Mouse (Mus musculus) embryonic facial prominence, embryonic 12.5 days (tissue): ENCODE measurements around the gene Cerk. TPM values are rescaled to one million over a fixed set of nuclear protein-coding genes. Genes with fewer than 3 reads are reported as not detected.

Source experiments
- ATAC-seq: fragments of 200-750 bp; cut with Nextera tagmentation; 2 replicates; pipeline ENCODE4 v1.8.0; 2017; ENCODE audit not compliant: insufficient number of reproducible peaks, insufficient read depth, low FRiP score, low TSS enrichment
- H3K27ac ChIP-seq: fragments of 300-500 bp; sonication (generic); 2 replicates; pipeline ENCODE4 v1.5.1; 2016; ENCODE audit warnings: mild to moderate bottlenecking
- H3K27me3 ChIP-seq: fragments of 300-500 bp; sonication (generic); 2 replicates; pipeline ENCODE4 v1.6.1; 2016; ENCODE audit warnings: mild to moderate bottlenecking, moderate library complexity
- H3K36me3 ChIP-seq: fragments of 300-500 bp; sonication (generic); 2 replicates; pipeline ENCODE4 v1.6.1; 2016; ENCODE audit warnings: mild to moderate bottlenecking
- H3K4me1 ChIP-seq: fragments of 300-500 bp; sonication (generic); 2 replicates; pipeline ENCODE4 v1.6.1; 2016
- H3K4me2 ChIP-seq: fragments of 300-500 bp; sonication (generic); replicated peaks from 2 replicates; pipeline ENCODE4 v1.6.1; 2016; ENCODE audit warnings: mild to moderate bottlenecking, moderate library complexity
- H3K4me3 ChIP-seq: fragments of 300-500 bp; sonication (generic); 2 replicates; pipeline ENCODE4 v1.5.1; 2016; ENCODE audit warnings: mild to moderate bottlenecking
- H3K9ac ChIP-seq: fragments of 300-500 bp; sonication (generic); 2 replicates; pipeline ENCODE4 v1.6.1; 2016; ENCODE audit warnings: mild to moderate bottlenecking, moderate library complexity
- H3K9me3 ChIP-seq: fragments of 300-500 bp; sonication (generic); 2 replicates; pipeline ENCODE4 v1.6.1; 2016; ENCODE audit warnings: mild to moderate bottlenecking, moderate library complexity
- WGBS: fragments of 180-500 bp; shearing (Covaris S2); methylation state at CpG from one replicate; pipeline ENCODE4 v1.1.7; 2016; 5-methylcytosine and 5-hydroxymethylcytosine counted together
- polyA plus RNA-seq: library from polyadenylated mRNA; unstranded; fragments of >200 nt; fragmentation: Nextera tagmentation; extraction: Ambion mirVana; gene quantifications from 2 replicates; pipeline ENCODE4 v1.2.1, GENCODE M21; 2016

The Cerk gene
- polyA plus RNA-seq, 1 experiment from 2014 or later = 20.5 TPM

GRCm38 (mm10) chr15:86122261-86122949 lies 63.5 kb downstream of the Cerk start:
- 0 out of 2 replicates have a peak, but pooled peaks cover 2% of the 10 kb centered on the region for H3K4me1 ChIP-seq
- H3K27me3 ChIP-seq = no peaks in the 10 kb centered on the region
- H3K27ac ChIP-seq = no peak overlapping the region
- H3K4me3 ChIP-seq = no peak overlapping the region
- no peaks in the 10 kb centered on the region for H3K9me3 ChIP-seq
- no peak overlapping the region for H3K4me2 ChIP-seq
- WGBS = 88% methylated on average over 9 of the region's 9 CpGs
- ATAC-seq = no peak
- peaks cover 46% of the 10 kb centered on the region for H3K36me3 ChIP-seq
- H3K9ac ChIP-seq = no peak overlapping the region

GRCm38 (mm10) chr15:86119186-86119585 lies 66.8 kb downstream of the Cerk start:
- no peak for ATAC-seq
- H3K27ac ChIP-seq = no peak overlapping the region
- 90% methylated on average over 7 of the region's 7 CpGs for WGBS
- peaks cover 41% of the 10 kb centered on the region for H3K36me3 ChIP-seq
- no peaks in the 10 kb centered on the region for H3K4me1 ChIP-seq
- no peak overlapping the region for H3K4me2 ChIP-seq
- H3K9ac ChIP-seq = no peak overlapping the region
- no peak overlapping the region for H3K4me3 ChIP-seq
- H3K9me3 ChIP-seq = no peaks in the 10 kb centered on the region
- no peaks in the 10 kb centered on the region for H3K27me3 ChIP-seq

- no peak overlapping the region for H3K4me3 ChIP-seq
- H3K4me2 ChIP-seq = no peak overlapping the region
- H3K27me3 ChIP-seq = no peaks in the 10 kb centered on the region
- H3K9ac ChIP-seq = no peak overlapping the region
- no peak overlapping the region for H3K27ac ChIP-seq
- H3K4me1 ChIP-seq = peaks cover 13% of the 10 kb centered on the region
- 57% methylated on average over 15 of the region's 15 CpGs for whole genome bisulfite sequencing
- H3K9me3 ChIP-seq = no peaks in the 10 kb centered on the region
- peaks cover 30% of the 10 kb centered on the region for H3K36me3 ChIP-seq
- no peak for ATAC-seq
Observed at GRCm38 (mm10) chr15:86117115-86118100, 68.5 kb downstream of the Cerk start.

- Histone ChIP-seq H3K36me3 (peaks cover 21% of the 10 kb centered on the region; the same call in 1 of the 2 replicates), H3K27ac (no peak overlapping the region), H3K27me3 (no peaks in the 10 kb centered on the region), H3K4me3 (no peak overlapping the region), H3K4me1 (peaks cover 15% of the 10 kb centered on the region), H3K4me2 (no peak overlapping the region), H3K9ac (no peak overlapping the region), H3K9me3 (no peaks in the 10 kb centered on the region)
- ATAC-seq = no peak
- 63% methylated on average over 5 of the region's 5 CpGs for WGBS
Observed at GRCm38 (mm10) chr15:86116421-86116820, 69.5 kb downstream of the Cerk start.

GRCm38 (mm10) chr15:86113342-86113710 lies 72.6 kb downstream of the Cerk start:
- no peak overlapping the region for H3K9ac ChIP-seq
- ATAC-seq = no peak
- 0 out of 2 replicates have a peak overlapping the region, but pooled peaks have one; percentile 47 for H3K27ac ChIP-seq
- no peak overlapping the region for H3K4me3 ChIP-seq
- WGBS = 7% methylated on average over 9 of the region's 9 CpGs
- no peaks in the 10 kb centered on the region for H3K9me3 ChIP-seq
- no peaks in the 10 kb centered on the region for H3K27me3 ChIP-seq
- H3K4me2 ChIP-seq = 0 out of 2 replicates have a peak overlapping the region, but pooled peaks have one; percentile 15
- H3K4me1 ChIP-seq = peaks cover 15% of the 10 kb centered on the region
- H3K36me3 ChIP-seq = peaks cover 2% of the 10 kb centered on the region; the same call in 1 of the 2 replicates

- no peak overlapping the region for H3K9ac ChIP-seq
- no peak overlapping the region for H3K4me3 ChIP-seq
- no peak for ATAC-seq
- WGBS = 8% methylated on average over 10 of the region's 10 CpGs
- no peaks in the 10 kb centered on the region for H3K9me3 ChIP-seq
- H3K4me1 ChIP-seq = peaks cover 15% of the 10 kb centered on the region
- H3K36me3 ChIP-seq = no peaks in the 10 kb centered on the region
- H3K4me2 ChIP-seq = no peak overlapping the region
- no peaks in the 10 kb centered on the region for H3K27me3 ChIP-seq
- H3K27ac ChIP-seq = peak overlapping the region; percentile 47; the same call in 1 of the 2 replicates
Observed at GRCm38 (mm10) chr15:86112707-86113341, 73.1 kb downstream of the Cerk start.

- 79% methylated on average over 10 of the region's 10 CpGs for WGBS
- ATAC-seq = no peak
- Histone ChIP-seq H3K9me3 (no peaks in the 10 kb centered on the region), H3K36me3 (no peaks in the 10 kb centered on the region), H3K9ac (no peak overlapping the region), H3K27me3 (no peaks in the 10 kb centered on the region), H3K27ac (no peak overlapping the region), H3K4me1 (peaks cover 15% of the 10 kb centered on the region), H3K4me2 (no peak overlapping the region), H3K4me3 (no peak overlapping the region)
Observed at GRCm38 (mm10) chr15:86110361-86111103, 75.4 kb downstream of the Cerk start.

GRCm38 (mm10) chr15:86109650-86110211 lies 76.2 kb downstream of the Cerk start:
- Histone ChIP-seq H3K4me1 (peaks cover 15% of the 10 kb centered on the region), H3K27ac (no peak overlapping the region), H3K4me3 (no peak overlapping the region), H3K4me2 (no peak overlapping the region), H3K36me3 (no peaks in the 10 kb centered on the region), H3K27me3 (no peaks in the 10 kb centered on the region), H3K9ac (no peak overlapping the region), H3K9me3 (no peaks in the 10 kb centered on the region)
- WGBS = 77% methylated on average over 8 of the region's 8 CpGs
- no peak for ATAC-seq

GRCm38 (mm10) chr15:86109245-86109644 lies 76.7 kb downstream of the Cerk start:
- ATAC-seq = no peak
- WGBS = 92% methylated on average over 7 of the region's 7 CpGs
- no peaks in the 10 kb centered on the region for H3K27me3 ChIP-seq
- H3K36me3 ChIP-seq = 0 out of 2 replicates have a peak, but pooled peaks cover 1% of the 10 kb centered on the region
- H3K9ac ChIP-seq = no peak overlapping the region
- peaks cover 15% of the 10 kb centered on the region for H3K4me1 ChIP-seq
- H3K27ac ChIP-seq = no peak overlapping the region
- no peak overlapping the region for H3K4me2 ChIP-seq
- H3K9me3 ChIP-seq = no peaks in the 10 kb centered on the region
- no peak overlapping the region for H3K4me3 ChIP-seq

GRCm38 (mm10) chr15:86107831-86108471 lies 78.0 kb downstream of the Cerk start:
- Histone ChIP-seq H3K4me1 (peaks cover 7% of the 10 kb centered on the region), H3K27ac (no peak overlapping the region), H3K27me3 (no peaks in the 10 kb centered on the region), H3K9me3 (no peaks in the 10 kb centered on the region), H3K4me2 (no peak overlapping the region), H3K36me3 (0 out of 2 replicates have a peak, but pooled peaks cover 3% of the 10 kb centered on the region), H3K4me3 (no peak overlapping the region), H3K9ac (no peak overlapping the region)
- WGBS = 87% methylated on average over 11 of the region's 11 CpGs
- ATAC-seq = no peak
